Mouse (Mus musculus) liver, adult 2 months (tissue): ENCODE measurements at regions not wholly inside any gene's neighbourhood (a gene's known extent, or its start where the extent isn't known, plus 50 kb on each side); places are given as distances from the start of the nearest gene placed in this dataset.

Source experiments
- DNase-seq: peaks from one replicate; pipeline ENCODE4 v3.0.0-alpha.2; 2011; ENCODE audit warnings: low read depth, low spot score; ENCODE audit errors: extremely low read depth
- H3K27ac ChIP-seq: fragments of 200-500 bp; replicated peaks from 2 replicates; pipeline ENCODE4 v1.5.1; 2012; ENCODE audit warnings: low read depth, mild to moderate bottlenecking, control low read depth, inconsistent platforms, low read length; ENCODE audit not compliant: insufficient read depth
- H3K27me3 ChIP-seq: fragments of 200-500 bp; 2 replicates; pipeline ENCODE4 v1.6.1; 2012; ENCODE audit warnings: mild to moderate bottlenecking, moderate library complexity, low read length, inconsistent platforms; ENCODE audit not compliant: control insufficient read depth, insufficient read depth
- H3K36me3 ChIP-seq: fragments of 200-500 bp; 2 replicates; pipeline ENCODE4 v1.6.1; 2012; ENCODE audit warnings: low read length, inconsistent platforms; ENCODE audit not compliant: control insufficient read depth, insufficient read depth
- H3K4me1 ChIP-seq: fragments of 200-500 bp; 2 replicates; pipeline ENCODE4 v1.6.1; 2011; ENCODE audit warnings: low read length; ENCODE audit not compliant: control insufficient read depth, insufficient read depth
- H3K4me3 ChIP-seq: fragments of 200-500 bp; 2 replicates; pipeline ENCODE4 v1.5.1; 2011; ENCODE audit warnings: low read depth, mild to moderate bottlenecking, control low read depth, low read length, moderate library complexity; ENCODE audit not compliant: insufficient read depth
- H3K79me2 ChIP-seq: fragments of 200-500 bp; 2 replicates; pipeline ENCODE4 v1.6.1; 2012; ENCODE audit warnings: inconsistent platforms, mild to moderate bottlenecking, low read length, moderate library complexity; ENCODE audit not compliant: control insufficient read depth, insufficient read depth
- H3K9ac ChIP-seq: fragments of 200-500 bp; 2 replicates; pipeline ENCODE4 v1.6.1; 2012; ENCODE audit warnings: low read depth, mild to moderate bottlenecking, control low read depth, inconsistent platforms, low read length
- CTCF ChIP-seq: fragments of 200-500 bp; IDR thresholded peaks from 2 replicates; pipeline ENCODE4 v1.5.1; 2011; ENCODE audit warnings: low read depth, low read length, control low read depth
- POLR2A ChIP-seq: fragments of 200-500 bp; IDR thresholded peaks from 2 replicates; pipeline ENCODE4 v1.6.1; 2011; ENCODE audit warnings: low read length, control low read depth; ENCODE audit not compliant: insufficient read depth; ENCODE audit errors: extremely low read depth
- WGBS: fragments of 180-500 bp; shearing (Covaris S2); methylation state at CpG from one replicate; pipeline ENCODE4 v1.1.7; 2018; 5-methylcytosine and 5-hydroxymethylcytosine counted together

GRCm38 (mm10) chr2:117040211-117040610, 81.0 kb upstream of the Spred1 start:
- Histone ChIP-seq H3K4me1 (no peaks in the 10 kb centered on the region), H3K27me3 (no peaks in the 10 kb centered on the region), H3K4me3 (no peak overlapping the region), H3K9ac (no peak overlapping the region), H3K36me3 (no peaks in the 10 kb centered on the region), H3K27ac (no peak overlapping the region), H3K79me2 (no peaks in the 10 kb centered on the region)
- 60% methylated on average over 3 of the region's 3 CpGs for WGBS
- no peak for TF ChIP-seq POLR2A
- no peak for TF ChIP-seq CTCF
- no peak for DNase-seq

DNA sequence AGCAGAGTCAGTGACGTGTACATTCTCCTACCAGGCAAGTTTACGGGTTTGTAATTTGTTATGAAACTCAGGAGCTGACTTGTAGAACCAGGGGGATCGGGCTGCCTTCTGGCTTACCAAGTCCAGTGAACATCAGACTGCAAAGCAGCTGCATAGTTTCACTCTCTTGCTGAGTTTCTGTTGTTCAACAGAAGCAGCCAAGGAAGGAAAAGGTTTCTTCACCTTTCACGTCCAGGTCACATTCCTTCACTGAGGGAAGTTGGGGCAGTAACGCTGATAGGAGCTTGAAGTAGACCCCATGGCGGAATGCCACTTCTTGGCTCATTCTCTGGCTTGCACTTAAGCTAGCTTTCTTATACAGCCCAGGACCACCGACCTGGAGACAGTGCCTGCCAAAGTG, 77.3 kb upstream of the Spred1 start:
- Histone ChIP-seq H3K4me3 (no peak overlapping the region), H3K27me3 (no peaks in the 10 kb centered on the region), H3K36me3 (no peaks in the 10 kb centered on the region), H3K79me2 (no peaks in the 10 kb centered on the region), H3K4me1 (no peaks in the 10 kb centered on the region), H3K27ac (no peak overlapping the region), H3K9ac (no peak overlapping the region)
- WGBS = 82% methylated on average over 7 of the region's 7 CpGs
- no peak for DNase-seq
- no peak for TF ChIP-seq CTCF
- no peak for TF ChIP-seq POLR2A

GRCm38 (mm10) chr2:117048290-117048730, 72.9 kb upstream of the Spred1 start:
- no peaks in the 10 kb centered on the region for H3K4me1 ChIP-seq
- TF ChIP-seq POLR2A (no peak), CTCF (no peak)
- 72% methylated on average over 5 of the region's 5 CpGs for WGBS

DNA sequence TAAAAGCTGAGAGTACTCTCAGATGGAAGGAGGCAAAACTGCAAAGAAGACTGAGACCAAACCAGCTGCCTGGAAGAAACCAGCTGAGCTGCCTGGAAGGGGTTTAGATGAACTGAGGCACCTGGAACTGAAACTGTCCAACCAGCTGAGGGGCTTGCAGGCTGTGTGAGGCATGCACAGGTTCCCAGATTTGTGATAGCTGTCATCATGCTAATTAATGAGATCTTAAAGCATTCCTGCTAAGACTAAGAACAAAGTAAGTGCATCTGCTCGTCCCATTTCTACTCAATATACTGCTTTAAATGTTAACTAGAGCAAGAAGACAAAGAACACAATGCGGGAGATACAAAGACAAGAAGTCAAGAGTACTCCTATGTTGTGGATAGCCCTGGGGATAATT, 71.1 kb upstream of the Spred1 start:
- Histone ChIP-seq H3K79me2 (no peaks in the 10 kb centered on the region), H3K9ac (no peak overlapping the region), H3K27ac (no peak overlapping the region), H3K4me1 (no peaks in the 10 kb centered on the region), H3K27me3 (no peaks in the 10 kb centered on the region), H3K36me3 (no peaks in the 10 kb centered on the region), H3K4me3 (no peak overlapping the region)
- no peak for TF ChIP-seq POLR2A
- TF ChIP-seq CTCF = no peak
- no peak for DNase-seq
- 94% methylated on average over 2 of the region's 2 CpGs for WGBS

More at GRCm38 (mm10) chr2:117048290-117048730, 72.9 kb upstream of the Spred1 start:
- Histone ChIP-seq H3K36me3 (no peaks in the 10 kb centered on the region), H3K4me3 (no peak overlapping the region), H3K27ac (no peak overlapping the region), H3K9ac (no peak overlapping the region), H3K79me2 (no peaks in the 10 kb centered on the region), H3K27me3 (no peaks in the 10 kb centered on the region)
- DNase-seq = no peak

- no peaks in the 10 kb centered on the region for H3K27me3 ChIP-seq
- H3K9ac ChIP-seq = no peak overlapping the region
- WGBS = 91% methylated on average over 2 of the region's 2 CpGs
- no peak overlapping the region for H3K27ac ChIP-seq
- H3K4me3 ChIP-seq = no peak overlapping the region
- H3K79me2 ChIP-seq = no peaks in the 10 kb centered on the region
- no peaks in the 10 kb centered on the region for H3K36me3 ChIP-seq
- no peak for DNase-seq
- no peaks in the 10 kb centered on the region for H3K4me1 ChIP-seq
- TF ChIP-seq CTCF (no peak), POLR2A (no peak)
Observed at GRCm38 (mm10) chr2:117064126-117064525, 57.0 kb upstream of the Spred1 start.

- Histone ChIP-seq H3K79me2 (no peaks in the 10 kb centered on the region), H3K4me1 (no peaks in the 10 kb centered on the region), H3K36me3 (no peaks in the 10 kb centered on the region), H3K4me3 (no peak overlapping the region), H3K27ac (no peak overlapping the region), H3K27me3 (no peaks in the 10 kb centered on the region), H3K9ac (no peak overlapping the region)
- WGBS = 80% methylated on average over 6 of the region's 6 CpGs
- DNase-seq = no peak
- TF ChIP-seq CTCF = no peak
- TF ChIP-seq POLR2A = no peak
Observed at GRCm38 (mm10) chr2:117070348-117070747, 50.8 kb upstream of the Spred1 start.
